35 mouse cellular contexts compared by ENCODE assay signal in the genomic region with DNA sequence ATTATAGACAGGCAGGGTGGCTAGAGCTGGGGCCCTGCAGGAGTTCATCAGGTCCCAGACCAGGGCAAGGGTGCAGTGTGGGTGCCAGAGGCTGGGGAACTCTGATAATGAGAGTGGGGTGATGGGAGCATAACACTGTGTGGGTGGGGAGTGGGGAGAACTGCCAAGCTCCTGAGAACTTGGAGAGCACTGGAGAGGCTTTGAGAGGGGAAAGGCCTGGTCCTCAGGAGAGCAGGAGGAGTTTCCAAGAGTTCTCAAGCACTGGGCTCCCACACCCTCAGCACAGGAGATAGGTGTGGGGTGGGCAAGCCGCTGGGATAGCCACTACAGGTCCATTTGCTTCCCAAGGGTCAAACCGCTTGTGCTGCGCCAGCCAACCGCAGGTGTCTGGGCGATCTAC. TPM values are rescaled to one million over a fixed set of nuclear protein-coding genes. Genes with fewer than 3 reads are reported as not detected.
DNase-seq lines count a peak whose midpoint lies in the region; ATAC-seq and TF ChIP-seq lines count a peak whose summit lies in the region.
"Had no signal": no experiment of that assay in that cellular context is flagged by ENCODE, and none has a peak within 500 bp of the region (broad histone marks: within the 10 kb centered on the region; RNA-seq: fewer than 3 reads in every experiment).

No protein-coding gene starts in this region.

- H3K4me2 ChIP-seq in lung, postnatal 0 days (replicated peaks; ENCODE audit: low read depth, low read length): no peak overlapping the region; the same call in 1 of the 2 replicates
- no peak overlapping the region for H3K4me2 ChIP-seq in neural tube, embryonic 15.5 days
- H3K4me2 ChIP-seq: forebrain, embryonic 13.5 days; heart, embryonic 13.5 days; hindbrain, embryonic 14.5 days had no signal

- WGBS in lung, adult 2 months: 62% methylated on average over 5 of the region's 5 CpGs
- WGBS in lung, postnatal 0 days: 61% methylated on average over 5 of the region's 5 CpGs
- 96% methylated on average over 5 of the region's 5 CpGs for WGBS in neural tube, embryonic 15.5 days
- WGBS in midbrain, embryonic 10.5 days: 90% methylated on average over 5 of the region's 5 CpGs

- no peak overlapping the region for H3K4me3 ChIP-seq in lung, adult 2 months (replicated peaks; ENCODE audit: extremely low read depth, low read depth, low read length)
- no peak overlapping the region for H3K4me3 ChIP-seq in lung, postnatal 0 days (ENCODE audit: low read depth, low read length)
- H3K4me3 ChIP-seq in layer of hippocampus, adult 2 months: no peak overlapping the region
- H3K4me3 ChIP-seq in neural tube, embryonic 15.5 days (replicated peaks): no peak overlapping the region
- H3K4me3 ChIP-seq in midbrain, embryonic 10.5 days: no peak overlapping the region
- H3K4me3 ChIP-seq: forebrain, embryonic 10.5 days; forebrain, embryonic 13.5 days; heart, adult 2 months; heart, embryonic 10.5 days; heart, embryonic 13.5 days had no signal

- H3K4me1 ChIP-seq in lung, adult 2 months (ENCODE audit: control insufficient read depth, insufficient read depth, low read length): no peaks in the 10 kb centered on the region
- H3K4me1 ChIP-seq in lung, postnatal 0 days (ENCODE audit: insufficient read depth, low read depth, low read length): peaks cover 5% of the 10 kb centered on the region; the same call in 1 of the 2 replicates
- no peaks in the 10 kb centered on the region for H3K4me1 ChIP-seq in neural tube, embryonic 15.5 days
- peaks cover 5% of the 10 kb centered on the region; the same call in 1 of the 2 replicates for H3K4me1 ChIP-seq in midbrain, embryonic 10.5 days
- H3K4me1 ChIP-seq: forebrain, embryonic 13.5 days; heart, embryonic 10.5 days; heart, embryonic 13.5 days had no signal

- H3K9me3 ChIP-seq in lung, postnatal 0 days (ENCODE audit: low read length): no peaks in the 10 kb centered on the region
- H3K9me3 ChIP-seq in neural tube, embryonic 15.5 days (replicated peaks): no peaks in the 10 kb centered on the region
- H3K9me3 ChIP-seq in midbrain, embryonic 10.5 days (replicated peaks): no peaks in the 10 kb centered on the region
- H3K9me3 ChIP-seq: forebrain, embryonic 10.5 days; forebrain, embryonic 13.5 days; G1E; heart, embryonic 10.5 days; heart, embryonic 13.5 days had no signal

- H3K27me3 ChIP-seq in lung, postnatal 0 days (replicated peaks; ENCODE audit: insufficient read depth, low read length): no peaks in the 10 kb centered on the region
- H3K27me3 ChIP-seq in neural tube, embryonic 15.5 days (replicated peaks): no peaks in the 10 kb centered on the region
- no peaks in the 10 kb centered on the region for H3K27me3 ChIP-seq in midbrain, embryonic 10.5 days (ENCODE audit: low read depth, poor library complexity, severe bottlenecking)
- H3K27me3 ChIP-seq: forebrain, embryonic 13.5 days; heart, embryonic 13.5 days; Patski had no signal

- TF ChIP-seq CTCF in lung, adult 2 months (IDR thresholded peaks at IDR 0.05; ENCODE audit: insufficient read depth, low read length): no peak
- no peak for TF ChIP-seq CTCF in lung, postnatal 0 days (IDR thresholded peaks at IDR 0.05)
- TF ChIP-seq CTCF in layer of hippocampus, adult 2 months (conservative IDR thresholded peaks at IDR 0.05): no peak

- ATAC-seq in lung, postnatal 0 days: peak; percentile 97
- ATAC-seq in neural tube, embryonic 15.5 days (ENCODE audit: low FRiP score): no peak
- ATAC-seq: forebrain, embryonic 13.5 days; forebrain, embryonic 16.5 days; Patski had no signal

- no peak overlapping the region for H3K27ac ChIP-seq in lung, postnatal 0 days (ENCODE audit: low read length)
- H3K27ac ChIP-seq in layer of hippocampus, adult 2 months: no peak overlapping the region
- H3K27ac ChIP-seq in neural tube, embryonic 15.5 days (replicated peaks): no peak overlapping the region
- H3K27ac ChIP-seq in midbrain, embryonic 10.5 days (replicated peaks): no peak overlapping the region
- H3K27ac ChIP-seq: forebrain, embryonic 10.5 days; forebrain, embryonic 13.5 days; heart, adult 2 months; heart, embryonic 10.5 days; heart, embryonic 13.5 days; hindbrain, embryonic 14.5 days had no signal

- no peaks in the 10 kb centered on the region for H3K36me3 ChIP-seq in lung, postnatal 0 days (ENCODE audit: insufficient read depth, low read length)
- H3K36me3 ChIP-seq in neural tube, embryonic 15.5 days: no peaks in the 10 kb centered on the region
- no peaks in the 10 kb centered on the region for H3K36me3 ChIP-seq in midbrain, embryonic 10.5 days
- H3K36me3 ChIP-seq: forebrain, embryonic 10.5 days; G1E; heart, embryonic 10.5 days; heart, embryonic 13.5 days had no signal

- peak; percentile 43 for DNase-seq in adipocyte (ENCODE audit: low spot score)
- DNase-seq in lung, adult 2 months: peak; percentile 71
- DNase-seq in lung, postnatal 0 days (ENCODE audit: low spot score): peak; percentile 87
- DNase-seq in lung, postnatal 25 days (ENCODE audit: low spot score): peak; percentile 84
- no peak for DNase-seq in layer of hippocampus, adult 2 months (ENCODE audit: low spot score in 2 of 2)
- no peak for DNase-seq in cerebellum, postnatal 10 days
- DNase-seq in midbrain, embryonic 10.5 days (ENCODE audit: low spot score): no peak
- DNase-seq: adrenal gland, adult 2 months; adrenal gland, postnatal 14 days; B cell, adult 2 months; cerebellum, adult 11 months; cerebellum, adult 8-10 months; cerebellum, postnatal 14 days; gastrocnemius, postnatal 10 days; gastrocnemius, postnatal 36 days; heart, adult 2 months; heart, postnatal 14 days; heart, postnatal 4 days had no signal

- H3K9ac ChIP-seq in lung, postnatal 0 days (replicated peaks; ENCODE audit: low read depth): no peak overlapping the region
- H3K9ac ChIP-seq in neural tube, embryonic 15.5 days (replicated peaks): no peak overlapping the region
- H3K9ac ChIP-seq: forebrain, embryonic 13.5 days; heart, embryonic 13.5 days; hindbrain, embryonic 14.5 days had no signal

- TF ChIP-seq EP300 in lung, postnatal 0 days (IDR thresholded peaks at IDR 0.05): peak; percentile 81

- TF ChIP-seq POLR2A in lung, adult 2 months (IDR thresholded peaks at IDR 0.05; ENCODE audit: borderline replicate concordance, extremely low read depth, low read depth, low read length): no peak

RNA-seq across cellular contexts. Expression of a gene that starts 10.9 kb away (rescaled TPM):
- polyA plus RNA-seq in lung, adult 2 months (2012; rRNA removed): 10.7 and 15.7 TPM in 2 replicates
- 73.0 and 81.0 TPM in 2 replicates for polyA plus RNA-seq in lung, postnatal 0 days (2015; fragmentation: Nextera tagmentation; extraction: Ambion mirVana)
- total RNA-seq in layer of hippocampus, adult 2 months (2021): 10 to 100 TPM in 1 of 2 experiments, 1 to 10 TPM in 1; 9.9 to 11.3 TPM
- 37.6 and 45.2 TPM in 2 replicates for polyA plus RNA-seq in neural tube, embryonic 15.5 days (2015; fragmentation: Nextera tagmentation; extraction: Ambion mirVana)
- polyA plus RNA-seq in midbrain, embryonic 10.5 days (2016; fragmentation: Nextera tagmentation; extraction: Ambion mirVana): 59.4 and 64.5 TPM in 2 replicates

RNA-seq across cellular contexts. Expression of a gene that starts 23.5 kb away (rescaled TPM):
- 39.9 and 49.6 TPM in 2 replicates for polyA plus RNA-seq in lung, adult 2 months (2012; rRNA removed)
- 47.4 and 50.4 TPM in 2 replicates for polyA plus RNA-seq in lung, postnatal 0 days (2015; fragmentation: Nextera tagmentation; extraction: Ambion mirVana)
- total RNA-seq in layer of hippocampus, adult 2 months (2021): 10 to 100 TPM; 54.8 to 60.6 TPM
- polyA plus RNA-seq in neural tube, embryonic 15.5 days (2015; fragmentation: Nextera tagmentation; extraction: Ambion mirVana): 44.4 and 45.4 TPM in 2 replicates
- polyA plus RNA-seq in midbrain, embryonic 10.5 days (2016; fragmentation: Nextera tagmentation; extraction: Ambion mirVana): 39.1 and 41.0 TPM in 2 replicates

RNA-seq across cellular contexts. Expression of a gene that starts 24.1 kb away (rescaled TPM):
- not detected in 2 replicates for polyA plus RNA-seq in lung, adult 2 months (2012; rRNA removed)
- polyA plus RNA-seq in lung, postnatal 0 days (2015; fragmentation: Nextera tagmentation; extraction: Ambion mirVana): not detected in 2 replicates
- total RNA-seq in layer of hippocampus, adult 2 months (2021): not detected
- polyA plus RNA-seq in neural tube, embryonic 15.5 days (2015; fragmentation: Nextera tagmentation; extraction: Ambion mirVana): not detected in 2 replicates
- polyA plus RNA-seq in midbrain, embryonic 10.5 days (2016; fragmentation: Nextera tagmentation; extraction: Ambion mirVana): not detected in 2 replicates
- total RNA-seq: adrenal gland, adult 2 months; adrenal gland, postnatal 14 days; adrenal gland, postnatal 4 days; G1E; gastrocnemius, adult 18-20 months; gastrocnemius, postnatal 10 days; gastrocnemius, postnatal 36 days; granulocyte monocyte progenitor cell, adult 5-6 weeks; heart, adult 2 months; heart, postnatal 14 days; heart, postnatal 4 days had no signal
- polyA plus RNA-seq: embryonic facial prominence, embryonic 11.5 days; embryonic facial prominence, embryonic 14.5 days; forebrain, embryonic 10.5 days; forebrain, embryonic 13.5 days; forebrain, embryonic 16.5 days; G1E; heart, adult 2 months; heart, embryonic 10.5 days; heart, embryonic 13.5 days; heart, embryonic 16.5 days; hindbrain, embryonic 11.5 days; hindbrain, embryonic 14.5 days had no signal

RNA-seq across cellular contexts. Expression of a gene that starts 34.2 kb away (rescaled TPM):
- not detected in 2 replicates for polyA plus RNA-seq in lung, adult 2 months (2012; rRNA removed)
- polyA plus RNA-seq in lung, postnatal 0 days (2015; fragmentation: Nextera tagmentation; extraction: Ambion mirVana): 0.10 TPM in 1 of 2 replicates, not detected in the other
- not detected for total RNA-seq in layer of hippocampus, adult 2 months (2021)
- polyA plus RNA-seq in neural tube, embryonic 15.5 days (2015; fragmentation: Nextera tagmentation; extraction: Ambion mirVana): 0.08 and 0.15 TPM in 2 replicates
- polyA plus RNA-seq in midbrain, embryonic 10.5 days (2016; fragmentation: Nextera tagmentation; extraction: Ambion mirVana): 0.06 TPM in 1 of 2 replicates, not detected in the other
- total RNA-seq: adrenal gland, adult 2 months; adrenal gland, postnatal 14 days; adrenal gland, postnatal 4 days; CH12.LX; gastrocnemius, adult 18-20 months; gastrocnemius, postnatal 10 days; gastrocnemius, postnatal 36 days; granulocyte monocyte progenitor cell, adult 5-6 weeks; heart, adult 2 months; heart, postnatal 14 days; heart, postnatal 4 days had no signal
- polyA plus RNA-seq: adrenal gland, adult 2 months; embryonic facial prominence, embryonic 14.5 days; forebrain, embryonic 10.5 days; G1E; heart, adult 2 months; heart, embryonic 10.5 days; heart, embryonic 13.5 days; heart, embryonic 16.5 days had no signal

Comparison
In these comparisons a context has a peak if more than half of its experiments do, and no peak if none do; other contexts are left out.
1. DNase-seq: peak in adipocyte (single experiment), lung, adult 2 months (single experiment), lung, postnatal 0 days (single experiment) and lung, postnatal 25 days (single experiment); none in layer of hippocampus, adult 2 months (0 of 2), cerebellum, postnatal 10 days (0 of 2) and midbrain, embryonic 10.5 days (single experiment).